Mouse (Mus musculus): ENCODE measurements around the gene Tut7. TPM values are rescaled to one million over a fixed set of nuclear protein-coding genes. Genes with fewer than 3 reads are reported as not detected.
A peak's percentile ranks its signal among the peaks of the same experiment; 100 is the strongest.
"Not testable (repeated sequence)": the region's sequence is repeated elsewhere in the genome, so short reads cannot be mapped to it uniquely, and the experiment has no call there.

Tut7 gene
- 10 to 100 TPM; 58.7 to 64.0 (median 59.9) TPM for total RNA-seq (2022)

DNA sequence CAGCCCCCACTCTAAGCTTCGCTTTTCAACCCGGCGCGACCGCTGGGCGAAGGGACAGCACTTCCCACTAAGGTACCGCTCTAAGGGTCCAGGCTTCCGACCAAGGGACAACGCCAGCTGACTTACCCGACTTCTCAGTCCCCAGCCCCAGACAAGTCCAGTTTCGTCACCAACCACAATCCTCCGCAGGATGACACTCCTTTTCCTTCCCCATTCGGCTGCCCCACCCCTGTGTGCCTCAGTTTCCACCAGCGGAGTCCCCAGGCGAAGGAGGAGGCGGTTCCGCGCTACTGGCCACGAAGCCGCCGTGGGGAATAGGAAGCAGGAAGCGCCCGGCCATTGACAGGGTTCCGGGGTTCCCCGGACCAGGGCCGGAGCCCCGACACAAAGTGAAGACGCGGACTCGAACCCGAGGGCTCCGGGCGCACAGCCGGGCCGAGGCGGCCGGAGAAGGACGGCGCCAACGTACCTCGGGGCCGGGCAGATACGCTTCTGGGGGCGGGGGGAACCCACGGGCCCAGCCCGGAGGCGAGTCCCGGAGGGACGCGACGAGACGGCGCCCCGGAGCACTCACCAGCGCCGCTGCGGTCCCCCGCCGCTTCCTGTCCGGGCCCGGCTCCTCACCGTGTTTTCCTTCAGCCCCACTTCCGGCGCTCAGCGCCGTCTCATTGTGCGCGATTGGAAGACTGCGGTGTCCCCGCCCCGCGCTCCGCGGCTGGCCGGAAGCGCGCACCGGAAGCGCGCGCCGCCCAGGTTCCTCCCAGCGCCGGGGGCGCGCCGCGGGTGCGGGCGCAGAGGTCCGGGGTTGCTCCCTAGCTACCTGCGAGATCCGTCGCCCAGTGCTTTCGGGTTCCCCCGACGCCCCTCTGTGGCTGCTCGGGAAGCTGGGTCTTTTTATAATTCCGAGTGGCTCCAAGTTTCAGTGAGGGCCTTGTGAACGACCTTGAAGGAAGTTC, at the start of gene Tut7:
Gene Tut7, minus strand, starts transcription at position 641 of the 956 bp plus-strand sequence.
- DNase-seq (ENCODE audit: low spot score in 2 of 2) = peak; percentile 72 to 91

DNA sequence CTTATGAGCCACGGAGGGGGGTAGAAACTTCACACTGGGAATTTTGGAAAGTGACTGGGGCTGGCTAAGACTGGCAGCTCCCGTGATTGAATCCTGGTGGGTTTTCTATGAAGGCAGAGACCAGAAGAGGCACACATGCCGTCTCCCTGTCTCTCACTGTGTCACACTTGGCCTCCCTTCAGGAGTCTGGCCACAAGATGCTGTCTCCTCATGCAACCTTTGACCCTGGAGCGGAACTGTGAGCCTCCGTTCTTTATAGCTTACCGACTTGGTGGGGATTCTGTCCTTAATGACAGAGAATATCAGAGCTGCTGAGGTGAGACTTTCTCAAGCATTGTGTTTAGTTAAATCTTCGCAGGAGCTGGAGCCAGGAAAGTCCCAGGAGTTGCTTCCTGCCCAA, 49.5 kb upstream of the Tut7 start:
- no peak for DNase-seq (ENCODE audit: low spot score in 2 of 2)

DNA sequence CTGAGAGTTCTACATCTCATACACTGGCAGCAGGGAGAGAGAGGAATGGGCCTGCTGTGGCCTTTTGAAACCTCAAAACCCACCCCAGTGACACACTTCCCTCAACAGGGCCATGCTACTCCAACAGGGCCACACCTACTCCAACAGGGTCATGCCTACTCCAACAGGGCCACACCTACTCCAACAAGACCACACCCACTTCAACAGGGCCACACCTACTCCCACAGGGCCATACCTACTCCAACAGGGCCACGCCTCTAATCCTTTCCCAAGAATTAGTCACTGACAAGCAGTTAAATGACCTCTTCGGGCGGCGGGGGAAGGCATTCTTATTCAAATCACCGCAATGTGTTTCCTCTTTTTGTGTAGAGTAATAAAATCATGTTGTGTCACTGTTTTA, 47.1 kb upstream of the Tut7 start:
- DNase-seq (ENCODE audit: low spot score in 2 of 2) = no peak

DNA sequence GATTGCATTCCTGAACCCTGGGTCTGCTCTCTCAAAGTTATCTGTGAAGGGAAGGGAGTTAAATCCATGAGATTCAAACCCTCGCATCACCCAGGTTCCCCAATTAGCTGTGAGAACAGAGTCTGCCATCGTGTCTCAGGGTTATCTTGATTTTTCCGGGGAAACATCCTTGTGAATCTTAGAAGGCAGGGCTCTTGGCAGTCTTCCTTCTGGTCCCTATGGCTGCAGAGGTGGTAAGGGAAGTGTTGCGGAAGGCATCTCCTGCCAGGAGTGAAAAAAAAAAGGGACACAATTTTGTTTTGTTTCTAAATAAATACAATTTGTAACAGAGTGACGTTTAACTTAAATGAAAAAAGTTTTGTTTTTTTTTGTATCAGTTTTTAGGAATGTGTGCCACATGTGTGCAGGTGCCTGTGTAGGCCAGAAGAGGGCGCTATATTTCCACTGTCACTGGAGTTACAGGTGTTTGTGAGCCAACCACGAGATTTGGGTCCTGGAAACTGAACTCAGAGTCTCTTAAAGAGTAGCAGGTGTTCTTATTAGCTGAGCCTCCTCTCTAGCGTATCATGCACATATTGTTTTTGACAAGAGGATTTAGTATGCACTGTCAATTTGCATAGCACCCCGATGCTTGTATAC, 45.2 kb upstream of the Tut7 start:
- no peak for DNase-seq (ENCODE audit: low spot score in 2 of 2)

DNA sequence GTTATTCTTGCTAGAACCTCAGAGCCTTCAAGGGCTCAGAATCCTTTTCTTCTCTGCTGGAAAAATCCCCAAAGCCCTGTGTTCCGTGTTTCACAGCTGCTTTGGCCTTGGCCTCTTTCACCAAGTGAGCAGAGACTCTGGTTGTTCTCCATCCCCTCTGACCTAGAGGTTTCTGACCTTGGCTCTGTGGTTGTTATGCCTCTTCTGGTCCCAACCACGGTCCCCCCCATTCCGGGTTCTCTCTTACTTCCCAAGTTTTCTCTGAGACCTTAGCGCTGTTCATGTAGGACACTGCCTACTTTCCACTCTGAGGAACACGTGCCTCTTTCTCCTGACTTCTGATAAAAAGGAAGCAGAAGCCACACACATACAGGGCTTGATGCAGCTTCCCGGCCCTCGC, 44.2 kb upstream of the Tut7 start:
- no peak for DNase-seq (ENCODE audit: low spot score in 2 of 2)

DNA sequence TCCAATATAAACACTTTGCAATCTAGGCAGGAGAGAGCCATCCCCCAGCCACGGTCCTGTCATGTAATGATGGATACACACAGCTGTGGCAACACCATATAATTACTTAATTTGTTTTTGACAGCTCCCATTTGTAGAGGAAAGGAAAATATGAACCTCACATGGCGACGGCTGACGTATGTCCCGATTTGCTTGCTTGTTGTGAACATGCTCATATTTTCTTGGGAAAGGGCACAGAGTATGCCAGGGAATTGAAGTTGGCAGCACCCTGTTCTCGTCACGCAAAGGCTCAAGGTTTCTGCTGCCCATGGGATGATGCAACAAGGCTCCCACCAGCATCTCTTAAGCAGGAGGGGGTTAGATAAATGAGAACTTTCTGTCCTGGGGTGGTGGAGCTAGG, 36.6 kb upstream of the Tut7 start:
- DNase-seq (ENCODE audit: low spot score in 2 of 2) = no peak

DNA sequence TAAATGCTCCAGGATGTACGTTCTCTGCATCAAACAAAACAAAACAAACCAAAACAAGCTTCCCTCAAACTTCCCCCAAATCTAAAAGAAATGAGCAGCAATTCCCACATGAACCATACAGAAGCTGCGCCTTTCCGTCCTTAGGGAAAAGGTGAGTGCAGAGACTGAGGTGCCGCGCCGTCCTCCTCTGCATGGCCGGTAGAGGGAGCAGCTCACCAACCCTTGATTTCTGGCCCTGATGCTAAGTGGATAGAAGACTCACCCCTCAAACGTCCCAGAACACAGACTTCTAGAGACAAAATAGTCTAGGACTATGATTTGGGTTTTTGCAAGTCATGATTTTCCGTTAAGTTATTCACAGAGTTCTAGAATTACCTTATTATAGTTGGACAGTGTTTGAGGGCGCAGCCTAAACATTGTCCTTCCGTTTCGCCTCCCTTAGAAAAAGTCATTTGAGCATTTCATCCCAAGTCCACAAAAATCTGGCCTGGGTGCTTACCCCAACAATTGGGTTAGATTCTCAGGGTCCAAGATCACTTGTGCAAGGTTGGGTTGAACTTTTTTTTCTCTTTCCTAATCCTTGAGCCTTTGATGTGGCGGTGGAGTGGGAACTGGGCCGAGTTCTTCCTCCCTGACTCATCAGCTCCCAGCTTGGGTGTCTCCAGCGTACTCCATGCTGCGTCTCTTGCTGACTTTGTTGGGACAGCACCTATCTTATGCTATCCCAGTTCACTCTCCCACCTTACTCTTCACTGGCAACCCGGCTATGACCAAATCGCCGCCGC, 33.5 kb upstream of the Tut7 start:
- no peak for DNase-seq (ENCODE audit: low spot score in 2 of 2)

DNA sequence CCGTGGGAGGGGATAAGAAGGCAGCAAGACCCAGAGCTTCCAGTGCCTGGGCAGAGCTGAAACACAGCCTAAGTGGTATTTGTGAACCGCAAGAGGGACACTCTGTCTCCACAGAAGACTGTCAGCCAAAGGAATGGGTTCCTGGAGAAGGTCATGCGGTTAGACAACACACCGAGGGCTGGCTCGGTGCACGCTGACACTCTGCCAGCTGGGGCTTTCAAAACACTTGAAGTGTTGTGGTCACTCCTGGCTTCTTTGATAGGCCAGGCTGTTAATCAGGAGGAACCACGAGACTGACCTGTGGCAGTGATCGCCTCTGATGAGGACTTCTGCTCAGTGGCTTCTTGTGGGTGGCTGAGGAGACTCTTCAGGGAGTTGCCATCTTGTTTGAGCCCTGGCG, 30.5 kb upstream of the Tut7 start:
- no peak for DNase-seq (ENCODE audit: low spot score in 2 of 2)

DNA sequence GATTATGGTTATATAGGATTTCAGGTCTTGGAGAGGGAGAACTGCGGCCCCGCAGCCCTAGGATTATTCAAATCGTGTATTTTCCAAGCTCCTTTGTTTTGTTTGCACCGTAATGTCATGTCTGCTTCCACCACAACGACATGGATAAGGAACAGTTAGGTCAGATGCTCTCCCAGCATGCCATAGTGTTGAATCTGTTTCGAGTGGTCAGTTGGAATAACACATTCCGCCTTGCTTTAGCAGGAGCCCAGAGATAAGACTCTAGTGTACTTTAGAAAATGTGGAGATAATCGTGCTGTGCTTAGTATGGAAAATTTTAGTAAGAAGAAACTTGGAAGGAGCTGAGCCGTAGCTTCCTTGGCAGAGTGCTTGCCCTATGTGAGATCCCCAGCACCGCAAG, 27.4 kb upstream of the Tut7 start:
- DNase-seq (ENCODE audit: low spot score in 2 of 2) = no peak

DNA sequence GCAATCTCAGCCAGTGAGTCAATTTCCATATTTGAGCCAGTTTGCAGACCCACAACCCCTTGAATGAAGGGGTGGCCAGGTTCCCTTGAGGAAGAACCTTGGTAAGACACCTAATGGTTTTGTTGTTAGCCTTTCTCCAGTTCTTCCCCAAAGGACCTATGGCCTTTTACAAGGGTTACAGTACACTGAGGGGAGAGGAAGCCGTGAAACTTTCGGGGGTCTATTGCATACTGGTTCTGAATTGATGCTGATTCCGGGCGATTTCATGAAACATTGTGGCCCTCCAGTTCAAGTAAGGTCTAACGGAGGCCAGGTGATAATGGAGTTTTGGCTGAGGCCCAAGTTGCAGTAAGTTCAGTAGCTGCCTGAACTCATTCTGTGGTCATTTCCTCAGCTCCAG, 21.7 kb upstream of the Tut7 start:
- DNase-seq (ENCODE audit: low spot score in 2 of 2) = no peak

DNA sequence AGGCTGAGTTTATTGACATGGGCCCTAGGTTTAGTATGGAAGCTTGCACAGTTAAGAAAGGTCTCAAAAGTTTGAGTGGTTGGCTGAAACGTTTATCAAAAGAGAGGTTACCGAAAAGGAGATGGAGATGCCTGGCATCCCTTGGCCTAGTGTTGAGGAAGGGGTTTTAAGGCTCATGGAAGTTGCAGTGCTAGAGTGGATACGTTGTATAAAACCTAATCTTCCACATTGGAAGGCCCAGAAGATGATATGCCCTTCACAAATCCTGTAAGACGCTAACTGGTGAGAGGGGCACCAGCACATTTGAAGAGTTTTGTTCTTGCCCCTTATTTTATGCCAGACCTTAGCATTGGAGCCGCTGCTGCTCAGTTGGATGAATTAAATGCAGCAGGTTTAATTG, 21.0 kb upstream of the Tut7 start:
- no peak for DNase-seq (ENCODE audit: low spot score in 2 of 2)

DNA sequence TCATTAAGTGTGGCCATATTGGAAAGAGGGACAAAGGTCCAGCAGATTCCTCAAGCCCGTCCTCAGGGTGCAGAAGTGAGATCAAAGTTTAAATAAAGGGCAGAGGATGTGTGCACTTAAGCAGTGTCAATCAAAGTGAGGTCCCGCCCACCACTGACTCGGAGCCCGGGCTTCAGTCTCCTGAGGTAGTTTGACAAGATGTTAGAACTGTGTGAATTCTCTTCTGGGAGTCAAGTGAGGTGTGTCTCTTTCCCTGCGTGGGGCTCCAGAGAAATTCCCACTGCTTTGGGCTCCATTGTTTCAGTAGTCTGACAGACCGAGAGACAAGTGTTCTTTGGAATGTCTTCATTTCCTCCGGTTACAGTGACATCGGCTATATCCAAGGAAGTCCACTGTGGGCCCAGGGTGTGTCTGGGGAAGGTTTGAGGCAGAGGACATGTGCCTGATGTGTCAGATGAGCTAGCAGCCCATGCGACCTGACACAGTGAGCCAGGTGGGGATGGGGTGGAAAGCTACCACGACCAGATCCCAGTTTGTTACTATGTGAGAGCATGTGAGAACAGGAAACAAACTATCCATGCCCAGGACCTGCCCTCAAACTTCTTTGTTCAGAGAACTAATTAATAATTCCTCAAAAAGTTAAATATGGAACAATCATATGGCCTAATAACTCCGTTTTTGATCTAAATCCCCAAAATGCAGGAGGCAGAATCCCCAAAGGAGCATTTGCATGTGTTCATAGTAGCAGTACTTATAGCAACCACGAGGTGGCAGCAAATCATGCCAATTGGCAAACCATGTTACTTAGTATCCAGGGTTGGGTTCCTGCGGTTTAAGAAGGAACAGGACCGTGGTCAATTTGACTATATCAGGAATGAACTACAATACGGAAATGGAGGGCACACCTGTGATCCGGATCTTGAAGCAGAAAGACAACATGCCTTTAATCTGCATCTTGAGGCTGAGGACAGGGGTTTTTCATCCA, 19.6 kb upstream of the Tut7 start:
- DNase-seq (ENCODE audit: low spot score in 2 of 2) = peak in 1 of 2 experiments; percentile 61

DNA sequence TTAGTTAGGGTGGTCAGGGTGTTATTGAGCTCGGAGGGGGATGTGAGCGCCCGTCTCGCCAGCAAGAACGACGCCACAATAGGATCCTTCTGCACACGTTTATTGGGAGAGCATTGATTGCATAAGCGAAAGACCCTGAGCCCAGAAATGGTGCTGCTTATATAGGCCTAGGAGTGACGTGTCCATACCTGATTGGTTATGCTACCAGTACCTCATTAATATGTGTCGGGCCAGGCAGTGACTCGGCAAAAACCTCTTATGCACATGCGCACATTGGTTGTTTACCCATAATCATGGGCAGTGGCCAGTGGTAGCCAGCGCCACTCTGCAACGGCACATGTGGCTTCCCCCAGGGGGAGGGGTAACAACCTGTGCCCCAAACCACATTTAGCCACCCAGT, 18.8 kb upstream of the Tut7 start:
- DNase-seq (ENCODE audit: low spot score in 2 of 2) = not testable (repeated sequence)

DNA sequence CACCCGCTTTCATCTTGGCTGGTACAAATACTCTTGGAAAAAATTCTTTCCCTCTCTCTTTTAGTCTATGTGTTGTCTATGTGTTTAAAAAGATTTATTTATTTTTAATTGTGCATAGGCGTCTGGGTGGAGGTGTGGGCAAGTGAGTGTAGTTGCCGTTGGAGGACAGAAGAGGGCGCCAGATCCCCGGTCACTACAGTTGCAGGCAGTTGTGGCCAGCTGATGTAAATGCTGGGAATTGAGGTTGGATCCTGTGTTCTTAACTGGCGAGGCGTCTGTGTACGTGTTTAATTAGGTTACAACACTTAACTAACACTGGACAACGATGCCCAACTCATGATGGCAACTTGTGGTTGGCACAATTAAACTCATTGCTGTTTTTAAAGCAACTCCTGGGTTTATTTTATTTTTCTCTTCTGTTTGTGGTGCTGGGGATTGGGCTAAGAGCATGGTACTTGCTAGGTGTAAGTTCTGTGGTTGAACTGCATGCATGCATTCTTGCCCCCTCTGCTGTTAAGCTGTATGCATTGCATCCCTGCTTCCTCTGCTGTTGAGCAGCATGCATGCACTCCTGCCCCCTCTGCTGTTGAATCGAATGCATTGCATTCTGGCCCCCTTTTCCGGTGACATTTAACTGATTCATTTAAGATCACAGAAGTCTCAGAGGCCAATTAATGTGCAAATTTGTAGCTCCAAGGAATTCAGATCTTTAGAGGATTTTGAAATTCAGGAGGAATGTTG, 17.7 kb upstream of the Tut7 start:
- peak; percentile 53 to 84 for DNase-seq (ENCODE audit: low spot score in 2 of 2)

DNA sequence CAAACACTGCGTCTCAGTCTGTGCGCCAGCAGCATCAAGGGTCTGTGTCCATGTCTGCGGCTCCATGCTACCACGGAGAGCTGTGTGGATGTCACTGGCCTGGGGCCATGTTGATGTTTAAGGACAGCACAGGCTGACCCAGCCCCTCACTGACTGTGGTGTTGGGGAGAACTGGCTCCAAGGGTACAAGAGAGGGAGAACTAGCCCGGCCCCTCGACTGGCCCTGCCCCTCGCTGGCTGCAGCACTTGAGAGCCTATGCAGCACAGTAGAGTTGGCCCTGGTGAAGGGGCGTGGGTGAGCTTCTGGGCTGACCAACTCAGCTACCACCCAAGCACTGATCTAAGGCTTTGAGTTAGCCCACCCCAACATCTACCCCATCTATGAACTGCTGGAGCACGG, 16.4 kb upstream of the Tut7 start:
- DNase-seq (ENCODE audit: low spot score in 2 of 2) = no peak

DNA sequence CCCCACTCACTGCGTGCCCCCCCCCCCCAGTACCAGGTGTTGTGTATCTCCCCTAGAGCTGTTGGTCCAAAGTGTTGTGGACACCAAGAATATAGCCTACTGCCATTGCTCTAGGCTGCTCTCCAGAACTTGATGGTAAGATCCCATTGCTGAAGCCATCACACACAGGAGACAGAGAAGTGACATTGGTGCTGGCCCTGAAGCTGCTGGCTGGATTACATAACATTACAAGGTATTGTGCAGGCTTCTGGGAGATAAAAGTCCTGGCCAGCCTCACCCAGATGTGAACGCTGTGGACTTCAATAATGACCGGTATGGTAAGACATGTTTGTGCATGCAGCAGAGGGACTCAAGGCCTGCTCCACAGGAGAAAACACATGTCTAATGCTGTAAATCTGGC, 15.5 kb upstream of the Tut7 start:
- no peak for DNase-seq (ENCODE audit: low spot score in 2 of 2)

DNA sequence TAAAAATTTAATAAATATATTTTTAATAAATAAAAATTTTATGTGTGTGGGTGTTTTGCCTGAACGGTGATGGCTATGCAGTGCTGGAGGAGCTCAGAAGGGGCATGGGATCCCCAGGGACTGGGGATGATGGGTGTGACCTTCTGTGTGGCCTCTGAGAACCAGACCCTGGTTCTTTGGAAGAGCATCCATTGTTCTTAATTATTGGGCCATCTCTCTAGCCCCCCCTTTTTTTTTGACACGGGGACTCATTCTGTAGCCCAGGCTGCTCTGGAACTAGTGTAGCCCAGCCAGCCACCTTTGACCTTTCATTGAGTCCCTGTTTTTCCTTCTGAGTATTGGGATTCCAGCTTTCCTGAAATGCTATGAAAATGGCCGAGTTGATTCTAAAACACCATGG, 13.9 kb upstream of the Tut7 start:
- no peak for DNase-seq (ENCODE audit: low spot score in 2 of 2)

DNA sequence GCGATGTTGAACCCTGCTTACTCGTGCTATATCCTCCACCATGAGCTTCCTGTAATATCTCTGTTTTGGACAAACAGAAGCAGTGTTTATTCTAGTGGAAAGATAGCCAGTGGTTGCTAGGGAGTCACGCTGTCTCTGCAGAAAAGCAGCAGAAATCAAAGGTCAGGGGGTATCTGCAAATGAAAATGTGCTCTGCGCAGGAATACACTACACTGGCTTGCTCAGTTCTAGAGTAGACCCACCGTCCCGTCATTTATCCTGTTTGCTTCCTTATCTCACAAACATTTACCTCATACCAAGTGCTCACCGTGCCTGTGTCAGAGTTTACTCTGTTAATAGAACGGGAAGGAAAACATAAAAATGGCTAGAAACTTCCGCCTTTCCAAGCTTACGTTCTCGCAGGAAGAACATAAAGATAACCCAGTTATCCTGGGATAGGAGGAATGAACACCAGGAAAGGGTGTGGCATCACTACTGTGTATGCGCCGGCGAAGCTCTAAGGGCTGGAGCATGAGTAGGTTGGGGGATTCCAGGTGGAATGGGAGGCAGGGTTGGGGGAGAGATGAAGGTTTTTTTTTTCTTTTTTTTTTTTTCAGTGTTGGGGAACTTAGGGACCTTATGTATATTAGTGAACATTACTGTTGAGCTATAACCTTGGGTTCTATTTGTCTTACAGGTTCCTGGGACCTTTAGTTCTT, 13.3 kb upstream of the Tut7 start:
- DNase-seq (ENCODE audit: low spot score in 2 of 2) = no peak

DNA sequence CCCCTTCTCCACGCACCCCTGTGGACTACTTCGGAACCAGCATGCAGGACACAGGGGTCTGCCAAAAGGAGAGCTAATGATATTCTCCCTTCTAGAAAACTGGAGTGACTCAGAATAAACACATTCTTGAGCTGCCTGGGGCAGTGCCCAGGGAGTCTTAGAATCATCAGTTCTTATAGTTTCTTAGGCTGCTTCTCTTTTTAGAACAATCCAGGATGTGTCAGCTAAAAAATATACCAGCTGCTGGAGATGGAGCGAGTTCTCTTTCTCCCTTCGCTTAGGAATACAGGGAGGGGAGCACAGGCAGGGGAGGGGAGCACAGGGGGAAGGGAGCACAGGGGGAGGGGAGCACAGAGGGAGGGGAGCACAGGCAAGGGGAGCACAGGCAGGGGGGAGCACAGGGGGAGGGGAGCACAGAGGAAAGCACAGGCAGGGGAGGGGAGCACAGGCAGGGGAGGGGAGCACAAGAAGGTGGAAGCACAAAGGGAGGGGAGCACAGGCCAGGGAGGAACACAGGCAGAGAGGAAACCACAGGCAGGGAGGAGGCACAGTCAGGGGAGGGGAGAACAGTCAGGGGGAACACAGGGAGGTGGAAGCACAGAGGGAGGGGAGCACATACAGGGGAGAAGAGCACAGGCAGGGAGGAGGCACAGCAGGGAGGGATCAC, 12.0 kb upstream of the Tut7 start:
- DNase-seq (ENCODE audit: low spot score in 2 of 2) = peak; percentile 46 to 78
